Mouse (Mus musculus) cerebellum, adult 2 months (tissue): ENCODE measurements around the gene Trim2.

Experiments
- CTCF ChIP-seq: fragments of 200-500 bp; IDR thresholded peaks from 2 replicates; pipeline ENCODE4 v1.5.1; 2011; ENCODE audit warnings: low read depth, mild to moderate bottlenecking, control low read depth, low read length, moderate library complexity, borderline replicate concordance; ENCODE audit not compliant: insufficient read depth
- POLR2A ChIP-seq: fragments of 200-500 bp; IDR thresholded peaks from 2 replicates; pipeline ENCODE4 v1.6.1; 2011; ENCODE audit warnings: low read length, control low read depth, borderline replicate concordance; ENCODE audit not compliant: insufficient read depth

GRCm38 (mm10) chr3:84154721-84155141 lies 151.9 kb downstream of the Trim2 start:
- TF ChIP-seq CTCF (no peak), POLR2A (no peak)
